Mouse (Mus musculus) kidney, embryonic 16.5 days (tissue): ENCODE data around the gene Tmem14a. TPM values are rescaled to one million over a fixed set of nuclear protein-coding genes. Genes with fewer than 3 reads are reported as not detected.
"Not testable (repeated sequence)": the region's sequence is repeated elsewhere in the genome, so short reads cannot be mapped to it uniquely, and the experiment has no call there.

ENCODE experiments used
- ATAC-seq: fragments of 200-750 bp; cut with Nextera tagmentation; 2 replicates; pipeline ENCODE4 v1.8.0; 2017; ENCODE audit warnings: moderate TSS enrichment; ENCODE audit not compliant: low FRiP score, low TSS enrichment
- H3K27ac ChIP-seq: fragments of 300-500 bp; sonication (generic); 2 replicates; pipeline ENCODE4 v1.5.1; 2014; ENCODE audit warnings: low read length
- H3K27me3 ChIP-seq: fragments of 300-500 bp; sonication (generic); 2 replicates; pipeline ENCODE4 v1.6.1; 2014; ENCODE audit warnings: low read length, control low read depth, mixed read lengths; ENCODE audit not compliant: insufficient read depth
- H3K36me3 ChIP-seq: fragments of 300-500 bp; sonication (generic); 2 replicates; pipeline ENCODE4 v1.6.1; 2014; ENCODE audit warnings: low read length, control low read depth, mixed read lengths; ENCODE audit not compliant: insufficient read depth
- H3K4me1 ChIP-seq: fragments of 300-500 bp; sonication (generic); 2 replicates; pipeline ENCODE4 v1.6.1; 2014; ENCODE audit warnings: low read length, control low read depth, mixed read lengths; ENCODE audit not compliant: insufficient read depth
- H3K4me2 ChIP-seq: fragments of 300-500 bp; sonication (generic); replicated peaks from 2 replicates; pipeline ENCODE4 v1.6.1; 2014; ENCODE audit warnings: low read depth, low read length
- H3K4me3 ChIP-seq: fragments of 300-500 bp; sonication (generic); 2 replicates; pipeline ENCODE4 v1.5.1; 2014; ENCODE audit warnings: mild to moderate bottlenecking, low read length
- H3K9ac ChIP-seq: fragments of 300-500 bp; sonication (generic); replicated peaks from 2 replicates; pipeline ENCODE4 v1.6.1; 2014; ENCODE audit warnings: low read length
- H3K9me3 ChIP-seq: fragments of 300-500 bp; sonication (generic); 2 replicates; pipeline ENCODE4 v1.6.1; 2016; ENCODE audit warnings: low read length, control low read depth
- WGBS: fragments of 180-500 bp; shearing (Covaris S2); extraction: QIAGEN DNeasy Blood & Tissue Kit; methylation state at CpG from one replicate; pipeline ENCODE4 v1.1.7; 2014; 5-methylcytosine and 5-hydroxymethylcytosine counted together
- polyA plus RNA-seq: library from polyadenylated mRNA; unstranded; fragments of >200 nt; fragmentation: Nextera tagmentation; extraction: Ambion mirVana; gene quantifications from 2 replicates; pipeline ENCODE4 v1.2.1, GENCODE M21; 2015

Tmem14a gene
- polyA plus RNA-seq, 1 experiment from 2014 or later: 11.8 TPM

DNA sequence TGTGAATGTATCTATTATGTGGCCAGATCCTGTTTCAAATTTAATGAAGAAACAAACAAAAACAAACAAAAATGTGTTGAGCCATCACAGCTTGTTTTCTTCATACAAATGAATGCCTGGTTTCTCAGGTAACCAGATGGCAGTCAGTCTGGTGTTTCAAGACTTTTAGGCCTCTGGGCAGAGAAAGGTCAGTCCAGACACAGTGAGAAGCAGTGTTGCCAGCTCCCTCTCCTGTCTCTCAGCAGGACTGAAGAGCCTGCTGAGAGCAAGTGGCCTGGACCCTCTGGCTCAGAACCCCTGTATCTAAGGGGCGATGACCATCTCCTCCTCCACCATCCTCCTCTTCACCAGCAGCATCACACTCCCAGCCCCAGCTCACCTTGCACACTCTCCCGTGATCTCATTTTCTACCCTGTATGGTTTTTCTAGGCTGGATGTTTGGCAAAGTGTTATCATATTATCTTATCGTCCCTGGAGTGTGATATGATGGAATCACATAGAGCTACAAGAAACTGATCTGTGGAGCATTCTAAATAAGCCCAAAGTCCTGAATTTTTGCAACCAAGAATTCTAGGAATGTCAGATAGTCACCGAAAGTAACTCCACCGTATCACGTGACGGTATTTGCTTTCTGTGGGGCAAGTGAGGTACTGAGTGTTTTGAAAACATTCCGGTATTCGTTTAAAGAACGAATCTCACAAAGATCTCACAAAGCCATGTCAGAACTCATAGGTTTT lies 34.4 kb downstream of the Tmem14a start:
- H3K27me3 ChIP-seq: no peaks in the 10 kb centered on the region
- no peak overlapping the region for H3K9ac ChIP-seq
- no peaks in the 10 kb centered on the region for H3K4me1 ChIP-seq
- WGBS: 70% methylated on average over 10 of the region's 10 CpGs
- no peak for ATAC-seq
- no peaks in the 10 kb centered on the region for H3K36me3 ChIP-seq
- H3K27ac ChIP-seq: no peak overlapping the region
- no peaks in the 10 kb centered on the region for H3K9me3 ChIP-seq
- no peak overlapping the region for H3K4me2 ChIP-seq
- no peak overlapping the region for H3K4me3 ChIP-seq

DNA sequence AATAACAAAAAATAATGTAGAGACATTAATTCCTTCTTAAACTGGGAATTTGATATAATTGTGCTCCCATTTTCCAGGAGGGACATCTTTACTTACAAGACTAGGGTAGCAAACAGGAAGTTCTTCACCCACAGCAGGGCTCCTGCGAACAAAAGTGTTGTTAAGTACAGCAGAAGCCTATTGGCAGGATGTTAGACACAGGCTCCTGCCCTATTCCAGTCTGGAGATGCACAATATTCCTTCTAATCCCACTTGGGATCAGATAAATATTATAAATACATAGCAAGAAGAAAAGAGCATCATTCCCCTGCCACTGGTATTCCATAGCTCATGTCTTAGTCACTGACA lies 34.9 kb downstream of the Tmem14a start:
- Histone ChIP-seq H3K27me3 (no peaks in the 10 kb centered on the region), H3K4me2 (no peak overlapping the region), H3K36me3 (no peaks in the 10 kb centered on the region), H3K27ac (no peak overlapping the region), H3K4me1 (no peaks in the 10 kb centered on the region), H3K9me3 (no peaks in the 10 kb centered on the region), H3K4me3 (no peak overlapping the region), H3K9ac (no peak overlapping the region)
- 91% methylated on average over 1 of the region's 1 CpGs for WGBS
- no peak for ATAC-seq

DNA sequence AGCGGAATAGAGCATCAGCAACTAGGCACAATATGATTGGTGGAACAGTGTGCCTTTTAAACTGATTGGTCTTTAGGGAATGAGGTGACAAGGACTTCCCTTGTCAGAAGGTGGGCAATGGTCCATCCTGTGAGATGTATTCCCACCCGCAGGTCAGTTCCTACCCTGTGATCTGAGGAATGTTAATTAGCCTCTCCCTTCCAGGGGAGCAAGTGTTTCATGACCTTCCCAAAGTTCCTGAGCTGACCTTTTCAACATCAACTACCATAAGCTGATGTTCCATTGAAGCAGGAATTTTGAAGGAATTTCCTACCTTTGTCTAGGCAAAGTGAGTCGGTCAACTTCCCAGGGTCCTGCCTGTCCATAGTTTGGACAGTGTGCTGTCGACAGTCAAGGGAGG lies 35.5 kb downstream of the Tmem14a start:
- ATAC-seq: no peak
- WGBS: 77% methylated on average over 4 of the region's 4 CpGs

DNA sequence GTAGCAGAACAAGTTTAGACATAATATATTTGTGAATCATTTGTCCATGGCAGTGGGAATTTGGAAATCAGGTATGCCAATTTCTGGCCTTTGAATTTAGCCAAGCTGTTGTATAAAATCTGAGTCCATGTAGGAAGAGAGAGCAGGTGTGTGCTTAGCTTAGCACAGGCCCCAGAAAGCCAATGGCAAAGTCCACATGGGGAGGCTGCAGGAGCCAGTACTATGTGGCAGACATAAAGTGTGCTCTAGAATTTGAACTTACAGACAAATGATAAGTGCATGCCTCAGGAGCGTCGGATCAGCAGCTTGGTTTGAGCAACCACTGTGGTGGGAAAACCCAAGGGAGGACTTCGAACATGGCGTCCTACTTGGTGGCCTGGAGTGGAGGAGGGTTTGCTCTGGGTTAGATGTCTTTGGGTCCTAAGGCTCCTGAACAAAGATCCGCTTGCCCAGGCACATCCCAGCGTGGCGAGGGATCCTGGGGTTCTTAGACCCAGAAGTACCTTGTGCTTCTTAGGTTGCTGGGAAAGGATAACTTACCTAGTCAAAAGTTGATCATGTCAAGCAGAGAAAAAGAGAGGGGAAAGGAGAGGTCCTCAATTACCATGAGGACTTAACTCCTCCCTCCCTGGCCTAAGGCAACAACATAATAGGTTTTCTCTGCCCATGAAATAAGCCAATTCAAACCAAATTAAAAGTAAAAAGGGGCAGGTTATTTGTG lies 37.4 kb downstream of the Tmem14a start:
- 90% methylated on average over 7 of the region's 7 CpGs for WGBS
- no peaks in the 10 kb centered on the region for H3K9me3 ChIP-seq
- no peaks in the 10 kb centered on the region for H3K4me1 ChIP-seq
- no peaks in the 10 kb centered on the region for H3K27me3 ChIP-seq
- no peak overlapping the region for H3K4me2 ChIP-seq
- H3K4me3 ChIP-seq: no peak overlapping the region
- H3K36me3 ChIP-seq: no peaks in the 10 kb centered on the region
- no peak overlapping the region for H3K9ac ChIP-seq
- no peak for ATAC-seq
- H3K27ac ChIP-seq: no peak overlapping the region

More for the DNA sequence above, 35.5 kb downstream of the Tmem14a start:
- Histone ChIP-seq H3K9me3 (no peaks in the 10 kb centered on the region), H3K4me1 (no peaks in the 10 kb centered on the region), H3K4me2 (no peak overlapping the region), H3K9ac (no peak overlapping the region), H3K36me3 (no peaks in the 10 kb centered on the region), H3K27ac (no peak overlapping the region), H3K27me3 (no peaks in the 10 kb centered on the region), H3K4me3 (no peak overlapping the region)

DNA sequence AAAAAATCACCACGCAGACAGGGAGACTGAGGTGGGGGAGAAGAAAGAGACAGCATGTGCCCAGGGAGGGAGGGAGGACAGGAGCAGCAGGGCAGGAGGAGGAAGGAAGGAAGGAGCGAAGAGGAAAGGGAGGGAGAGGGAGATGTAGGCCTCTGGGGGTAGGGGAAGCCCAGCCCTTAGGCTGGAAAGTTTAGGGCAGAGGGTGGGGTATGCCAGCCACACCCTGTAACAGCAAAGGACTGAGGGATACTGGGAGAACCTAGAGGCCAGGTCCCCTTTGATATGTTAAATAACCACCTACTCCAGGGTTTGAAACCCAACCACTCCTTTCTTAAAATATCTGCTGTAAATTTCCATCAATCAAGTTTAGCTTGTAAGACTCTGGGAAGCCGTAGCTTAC lies 38.0 kb downstream of the Tmem14a start:
- Histone ChIP-seq H3K4me2 (no peak overlapping the region), H3K4me1 (no peaks in the 10 kb centered on the region), H3K36me3 (no peaks in the 10 kb centered on the region), H3K9ac (no peak overlapping the region), H3K9me3 (no peaks in the 10 kb centered on the region), H3K4me3 (no peak overlapping the region), H3K27me3 (no peaks in the 10 kb centered on the region), H3K27ac (no peak overlapping the region)
- 55% methylated on average over 3 of the region's 3 CpGs for WGBS
- ATAC-seq: no peak

DNA sequence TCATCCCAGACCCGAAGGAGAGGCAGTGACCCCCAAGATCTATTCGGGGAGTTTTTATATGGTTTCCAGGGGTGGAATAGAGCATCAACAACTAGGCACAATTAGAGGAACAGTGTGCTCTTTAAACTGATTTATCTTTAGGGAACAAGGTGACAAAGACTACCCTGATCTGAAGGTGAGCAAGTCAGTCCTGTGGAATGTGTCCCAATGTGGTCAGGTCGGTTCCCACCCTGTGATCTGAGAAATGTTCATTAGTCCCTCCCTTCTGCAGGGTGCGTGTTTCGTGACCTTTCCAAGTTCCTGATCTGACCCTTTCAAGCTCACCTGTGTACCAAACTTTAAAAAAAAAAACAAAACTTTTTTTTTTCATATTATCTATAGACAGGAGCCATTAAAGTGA lies 38.5 kb downstream of the Tmem14a start:
- Histone ChIP-seq H3K4me2 (no peak overlapping the region), H3K27ac (no peak overlapping the region), H3K4me3 (no peak overlapping the region), H3K9me3 (no peaks in the 10 kb centered on the region), H3K9ac (no peak overlapping the region), H3K27me3 (no peaks in the 10 kb centered on the region), H3K36me3 (no peaks in the 10 kb centered on the region), H3K4me1 (no peaks in the 10 kb centered on the region)
- ATAC-seq: no peak
- WGBS: 71% methylated on average over 5 of the region's 5 CpGs

DNA sequence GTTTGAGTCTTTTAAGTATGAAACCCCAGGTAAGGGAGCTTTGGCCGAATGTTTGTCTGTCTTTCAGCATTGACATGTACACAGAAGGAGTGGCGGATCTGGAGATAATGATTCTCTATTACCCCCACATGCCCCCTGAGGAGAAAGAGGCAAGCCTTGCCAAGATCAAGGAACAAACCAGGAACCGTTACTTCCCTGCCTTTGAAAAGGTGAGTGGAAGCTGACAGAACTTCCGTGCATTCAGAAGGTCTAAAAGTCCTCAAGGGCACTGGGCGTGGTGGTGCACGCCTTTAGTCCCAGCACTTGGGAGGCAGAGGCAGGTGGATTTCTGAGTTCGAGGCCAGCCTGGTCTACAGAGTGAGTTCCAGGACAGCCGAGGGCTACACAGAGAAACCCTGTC lies 41.6 kb downstream of the Tmem14a start:
- not testable (repeated sequence) for H3K4me2 ChIP-seq, H3K4me1 ChIP-seq, H3K36me3 ChIP-seq, H3K9me3 ChIP-seq, H3K9ac ChIP-seq, ATAC-seq, H3K27ac ChIP-seq, H3K27me3 ChIP-seq, H3K4me3 ChIP-seq
- WGBS: 84% methylated on average over 8 of the region's 8 CpGs

DNA sequence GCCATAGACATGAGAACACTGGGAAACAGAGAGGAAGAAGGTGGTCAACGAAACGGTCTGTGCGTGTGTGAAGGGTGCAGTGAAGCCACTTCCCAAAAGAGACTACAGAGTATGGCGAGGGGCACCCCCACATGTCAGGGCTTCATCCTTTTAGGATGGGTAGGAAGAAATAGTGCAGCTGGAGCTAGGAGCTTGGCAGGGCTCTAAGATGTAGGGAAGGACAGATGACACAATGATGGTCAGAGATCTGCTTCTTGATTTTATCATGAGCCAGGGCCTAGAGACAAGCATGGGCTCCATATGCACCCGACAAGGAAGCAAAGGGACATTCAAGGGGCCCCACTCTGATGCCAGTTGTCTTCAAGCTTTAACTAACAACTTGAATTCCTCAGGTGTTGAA lies 44.0 kb downstream of the Tmem14a start:
- Histone ChIP-seq H3K36me3 (no peaks in the 10 kb centered on the region), H3K9me3 (no peaks in the 10 kb centered on the region), H3K9ac (no peak overlapping the region), H3K4me3 (no peak overlapping the region), H3K27ac (no peak overlapping the region), H3K27me3 (no peaks in the 10 kb centered on the region), H3K4me2 (no peak overlapping the region), H3K4me1 (no peaks in the 10 kb centered on the region)
- WGBS: 93% methylated on average over 5 of the region's 5 CpGs
- no peak for ATAC-seq

DNA sequence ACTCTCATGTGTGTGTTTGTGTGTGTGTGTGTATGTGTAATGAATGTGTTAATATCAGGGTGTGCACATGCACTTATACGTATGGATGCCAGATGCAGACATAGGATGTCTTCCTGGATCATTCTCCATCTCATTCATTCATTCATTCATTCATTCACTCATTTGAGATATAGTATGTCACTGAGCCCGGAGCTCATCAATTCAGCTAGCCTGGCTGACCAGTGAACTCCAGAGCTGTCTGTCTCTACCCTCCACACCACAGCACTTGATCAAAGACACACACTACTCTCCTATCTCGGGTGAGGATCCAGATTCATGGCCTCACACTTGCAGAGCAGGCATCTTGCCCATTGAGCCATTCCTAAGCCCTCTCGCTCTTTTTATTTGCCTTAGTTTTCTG lies 45.6 kb downstream of the Tmem14a start:
- Histone ChIP-seq H3K27ac (no peak overlapping the region), H3K36me3 (no peaks in the 10 kb centered on the region), H3K4me1 (no peaks in the 10 kb centered on the region), H3K4me2 (no peak overlapping the region), H3K27me3 (no peaks in the 10 kb centered on the region), H3K9ac (no peak overlapping the region), H3K4me3 (no peak overlapping the region), H3K9me3 (no peaks in the 10 kb centered on the region)
- ATAC-seq: no peak
- WGBS: 81% methylated on average over 4 of the region's 4 CpGs

DNA sequence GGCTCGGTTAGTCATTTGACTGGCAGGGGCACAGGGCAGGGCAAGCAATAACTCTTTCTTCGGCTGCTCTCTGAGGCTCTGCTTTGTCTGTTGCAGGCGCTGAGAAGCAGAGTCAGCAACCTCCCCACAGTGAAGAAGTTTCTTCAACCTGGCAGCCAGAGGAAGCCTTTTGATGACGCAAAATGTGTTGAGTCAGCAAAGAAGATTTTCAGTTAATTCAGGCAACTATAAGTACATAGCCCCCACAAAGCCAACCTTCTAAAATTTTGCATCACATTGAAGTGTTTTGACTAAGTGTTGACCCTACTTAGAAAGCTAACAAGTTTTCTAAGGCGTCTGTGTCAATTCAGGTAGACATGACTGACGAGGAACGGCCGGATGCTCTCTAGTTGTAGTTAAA lies 46.4 kb downstream of the Tmem14a start:
- no peak for ATAC-seq
- WGBS: 71% methylated on average over 8 of the region's 8 CpGs
- H3K4me3 ChIP-seq: no peak overlapping the region

More for the DNA sequence above, 46.4 kb downstream of the Tmem14a start:
- no peaks in the 10 kb centered on the region for H3K4me1 ChIP-seq
- H3K27me3 ChIP-seq: no peaks in the 10 kb centered on the region
- no peaks in the 10 kb centered on the region for H3K36me3 ChIP-seq
- H3K9ac ChIP-seq: no peak overlapping the region
- H3K9me3 ChIP-seq: no peaks in the 10 kb centered on the region
- no peak overlapping the region for H3K27ac ChIP-seq
- H3K4me2 ChIP-seq: no peak overlapping the region
